Mouse (Mus musculus): Measurements from ENCODE around the gene Prrc2b.

Prrc2b gene

DNA sequence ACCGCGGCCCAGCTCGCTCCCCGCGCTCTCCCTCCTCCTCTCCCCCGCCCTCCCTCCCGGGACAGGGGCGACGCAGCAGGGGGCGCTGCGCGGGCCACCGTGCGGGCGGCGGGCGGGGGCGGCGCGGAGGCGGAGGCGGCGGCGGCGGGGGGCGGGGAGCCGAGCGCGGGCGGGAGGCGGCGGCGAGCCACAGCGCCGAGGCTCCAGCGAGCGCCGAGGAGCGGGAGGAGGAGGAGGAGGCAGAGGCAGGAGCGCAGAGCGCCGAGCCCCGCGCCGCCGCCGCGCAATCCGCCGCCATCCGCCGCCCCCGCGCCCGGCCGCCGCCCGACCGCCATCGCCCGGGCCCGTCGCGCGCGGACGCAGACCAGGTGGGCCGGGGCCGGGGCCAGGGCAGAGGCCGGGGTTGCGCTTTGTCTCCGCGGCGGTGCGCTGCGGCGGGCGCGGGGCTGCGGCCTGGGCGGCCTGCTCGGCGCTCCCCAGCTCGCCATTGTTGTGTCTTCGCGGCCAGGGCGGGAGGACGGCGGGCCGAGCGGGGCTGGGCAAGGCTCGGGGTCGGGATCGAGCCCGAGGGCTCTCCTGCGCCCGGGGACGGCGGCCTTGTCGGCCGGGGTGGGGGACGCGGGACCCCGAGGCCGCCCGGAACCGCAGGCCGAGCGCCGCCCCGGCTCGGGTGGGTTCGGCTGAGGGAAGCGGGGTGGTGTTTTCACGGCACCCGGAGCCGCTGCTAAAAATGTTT, at the start of gene Prrc2b:
Prrc2b (plus strand) TSS at position 159 of the 736 bp plus-strand sequence.
- DNase-seq (ENCODE audit: low read depth, low spot score): peak; percentile 33

DNA sequence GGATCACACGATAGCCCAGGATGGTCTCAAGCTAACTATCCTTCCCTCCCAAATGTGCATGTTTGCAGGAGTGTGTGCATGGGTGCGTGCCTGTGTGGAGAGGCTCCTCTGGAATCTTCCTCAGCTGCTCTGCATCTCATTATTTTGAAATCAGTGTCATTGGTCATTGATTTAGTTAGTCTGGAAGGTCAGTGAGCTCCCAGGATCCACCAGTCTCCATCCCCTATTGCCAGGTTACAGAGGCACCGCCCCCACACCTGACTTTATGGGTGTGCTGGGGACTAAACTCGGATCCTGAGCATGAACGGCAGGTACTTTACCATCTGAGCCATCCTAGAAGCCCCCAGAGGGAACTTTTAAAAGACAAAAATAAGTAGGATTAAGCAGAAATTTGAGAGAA, 47.9 kb upstream of the Prrc2b start:
- peak; percentile 61 for DNase-seq (ENCODE audit: low read depth, low spot score)

DNA sequence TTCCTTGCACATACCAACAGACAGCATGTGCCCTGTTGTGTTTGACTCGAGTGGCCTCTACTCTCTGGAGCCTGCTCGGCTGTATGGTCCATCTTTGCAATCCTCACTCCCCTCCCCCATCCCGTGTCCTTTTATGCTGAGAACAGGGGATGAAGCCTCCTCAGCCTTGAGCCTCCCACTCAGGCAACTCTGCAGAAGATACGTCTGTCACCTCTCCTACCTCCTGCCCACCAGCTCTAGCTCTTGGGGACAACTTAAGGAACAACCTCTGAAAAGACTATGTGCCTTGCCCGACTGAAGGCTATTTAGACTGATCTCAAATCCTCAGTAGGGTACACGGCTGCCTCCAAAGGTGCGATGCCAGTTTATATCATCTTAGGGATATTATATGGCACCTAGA, 47.3 kb upstream of the Prrc2b start:
- DNase-seq (ENCODE audit: low read depth, low spot score): no peak

DNA sequence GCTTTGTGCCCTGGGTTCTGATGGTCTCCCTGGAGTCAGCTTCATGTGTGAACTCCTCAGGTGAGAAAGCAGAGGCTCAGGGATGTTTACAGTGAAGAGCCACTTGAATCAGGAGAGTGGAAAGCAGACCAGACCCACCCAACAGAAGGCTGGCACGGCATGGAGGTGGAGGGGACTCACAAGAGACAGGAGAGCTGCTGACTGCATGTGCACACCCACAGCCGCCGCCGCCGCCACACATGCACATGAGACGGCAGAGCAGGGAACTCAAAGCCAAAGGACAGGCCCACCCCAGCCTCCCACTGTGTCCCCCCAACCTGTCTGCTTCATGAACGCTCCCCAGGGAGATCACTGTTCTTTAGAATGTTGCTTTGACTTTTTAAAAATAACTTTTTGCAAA, 46.8 kb upstream of the Prrc2b start:
- DNase-seq (ENCODE audit: low read depth, low spot score): no peak

DNA sequence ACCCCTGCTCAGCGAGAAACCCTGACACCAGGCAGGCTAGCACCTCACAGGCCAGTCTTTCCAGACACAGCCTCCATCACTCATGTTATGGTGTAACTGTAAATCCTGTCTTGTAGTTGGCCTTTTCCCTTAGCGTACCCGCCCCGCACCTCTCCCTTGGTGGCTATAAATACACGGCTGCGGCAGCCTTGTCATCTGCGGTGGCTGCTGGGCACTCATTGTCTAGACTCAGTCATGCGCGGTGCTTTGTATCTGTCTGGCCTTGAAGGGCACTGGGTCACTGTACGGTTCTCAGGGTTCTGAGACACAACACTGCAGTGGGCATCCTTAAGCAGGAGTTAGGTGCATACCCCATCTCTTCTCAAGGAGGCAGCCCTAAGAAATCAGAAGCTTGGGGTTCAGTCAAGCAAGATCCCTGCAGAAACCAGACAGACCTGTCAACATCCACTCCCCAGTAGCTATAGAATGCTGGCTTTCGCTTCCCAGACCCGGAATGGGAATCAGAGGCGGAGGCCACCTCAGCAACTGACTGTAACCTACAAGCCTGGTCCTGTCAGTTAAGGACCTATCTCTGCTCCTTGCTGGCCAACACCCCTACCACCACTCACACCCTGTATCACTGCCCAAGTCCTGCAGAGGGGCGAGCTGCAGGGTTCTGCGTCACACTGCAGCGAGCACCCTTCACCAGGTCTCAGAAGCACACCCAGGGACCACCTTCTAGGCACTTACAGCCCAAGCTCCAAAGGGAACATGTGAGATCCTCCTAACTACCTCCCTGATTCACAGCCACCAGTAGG, 45.6 kb upstream of the Prrc2b start:
- DNase-seq (ENCODE audit: low read depth, low spot score): peak; percentile 16

DNA sequence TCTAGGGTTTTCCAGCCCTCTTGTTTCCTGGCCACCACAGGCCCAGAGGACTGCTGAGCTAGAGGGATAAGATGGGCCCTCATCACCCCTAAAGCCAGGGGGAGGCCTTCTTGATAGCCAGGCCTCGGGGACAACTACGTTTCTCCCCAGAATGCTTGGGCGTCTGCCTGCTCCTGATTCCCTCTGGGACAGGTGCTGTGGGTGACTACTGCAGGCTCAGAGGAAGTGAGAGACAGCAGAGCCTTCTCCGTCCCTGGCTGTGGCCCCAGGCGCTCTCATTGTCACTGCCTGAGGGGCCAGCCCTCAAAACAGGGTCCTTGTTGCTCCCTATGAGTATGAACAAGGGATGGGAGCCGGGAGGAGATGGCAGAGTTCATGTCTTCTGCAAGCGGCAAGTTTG, 45.0 kb upstream of the Prrc2b start:
- DNase-seq (ENCODE audit: low read depth, low spot score): no peak

DNA sequence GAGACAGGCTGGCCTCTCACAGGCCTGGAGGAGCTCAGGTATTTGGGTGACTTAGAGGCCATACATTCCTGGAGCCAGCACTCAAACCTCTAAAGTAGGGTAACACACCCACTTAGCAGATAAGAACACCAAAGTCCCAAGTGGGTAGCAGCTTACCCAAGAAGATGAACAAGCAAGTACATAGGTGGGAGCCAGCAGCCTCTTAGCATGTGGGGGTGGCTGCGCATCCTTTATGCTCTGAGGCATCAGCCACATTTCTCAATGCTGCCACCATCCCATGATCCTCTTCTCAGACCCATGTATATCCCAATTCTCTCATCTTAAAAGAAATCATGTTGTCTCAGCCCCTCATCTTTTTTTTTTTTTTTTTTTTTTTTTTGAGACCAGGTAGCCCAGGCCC, 39.6 kb upstream of the Prrc2b start:
- no peak for DNase-seq (ENCODE audit: low read depth, low spot score)

DNA sequence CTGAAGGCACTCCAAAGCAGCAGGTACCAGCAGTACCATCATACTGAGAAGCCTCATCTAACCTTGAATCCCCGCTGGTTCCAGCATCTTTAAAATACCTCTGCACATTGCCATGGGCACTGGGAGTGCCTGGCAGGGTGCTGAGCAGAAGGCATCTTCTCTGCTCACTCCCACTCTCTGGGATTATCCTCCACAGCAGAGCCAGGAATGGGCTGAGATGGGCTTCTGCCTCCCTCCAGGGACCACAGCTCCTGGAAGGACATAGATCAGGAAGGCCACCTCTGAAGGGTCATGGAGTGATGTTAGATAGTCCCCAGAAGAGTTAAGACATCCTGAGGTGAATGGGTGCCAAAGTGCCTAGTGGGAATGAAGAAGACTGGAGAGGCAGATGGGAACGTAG, 38.3 kb upstream of the Prrc2b start:
- no peak for DNase-seq (ENCODE audit: low read depth, low spot score)

DNA sequence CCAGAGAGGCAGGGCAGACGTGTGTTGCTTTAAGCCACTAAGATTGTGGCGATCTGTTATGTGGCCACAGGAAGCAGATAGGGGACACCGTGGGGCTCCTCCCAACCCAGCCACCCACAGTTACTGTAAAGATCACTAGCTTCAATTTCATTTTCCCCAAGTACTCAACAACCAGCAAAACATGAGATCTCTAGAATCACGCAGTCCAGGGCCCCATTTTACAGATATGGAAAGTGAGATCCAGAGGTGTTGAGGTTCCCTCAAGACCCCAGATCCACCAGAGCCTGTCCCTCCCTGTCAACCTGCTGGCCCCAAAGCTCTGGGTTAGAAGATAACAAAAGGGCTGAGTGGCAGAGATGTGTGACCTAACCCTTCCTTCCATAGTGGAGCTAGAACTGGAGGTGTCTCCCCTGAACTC, 35.0 kb upstream of the Prrc2b start:
- DNase-seq (ENCODE audit: low read depth, low spot score): no peak

DNA sequence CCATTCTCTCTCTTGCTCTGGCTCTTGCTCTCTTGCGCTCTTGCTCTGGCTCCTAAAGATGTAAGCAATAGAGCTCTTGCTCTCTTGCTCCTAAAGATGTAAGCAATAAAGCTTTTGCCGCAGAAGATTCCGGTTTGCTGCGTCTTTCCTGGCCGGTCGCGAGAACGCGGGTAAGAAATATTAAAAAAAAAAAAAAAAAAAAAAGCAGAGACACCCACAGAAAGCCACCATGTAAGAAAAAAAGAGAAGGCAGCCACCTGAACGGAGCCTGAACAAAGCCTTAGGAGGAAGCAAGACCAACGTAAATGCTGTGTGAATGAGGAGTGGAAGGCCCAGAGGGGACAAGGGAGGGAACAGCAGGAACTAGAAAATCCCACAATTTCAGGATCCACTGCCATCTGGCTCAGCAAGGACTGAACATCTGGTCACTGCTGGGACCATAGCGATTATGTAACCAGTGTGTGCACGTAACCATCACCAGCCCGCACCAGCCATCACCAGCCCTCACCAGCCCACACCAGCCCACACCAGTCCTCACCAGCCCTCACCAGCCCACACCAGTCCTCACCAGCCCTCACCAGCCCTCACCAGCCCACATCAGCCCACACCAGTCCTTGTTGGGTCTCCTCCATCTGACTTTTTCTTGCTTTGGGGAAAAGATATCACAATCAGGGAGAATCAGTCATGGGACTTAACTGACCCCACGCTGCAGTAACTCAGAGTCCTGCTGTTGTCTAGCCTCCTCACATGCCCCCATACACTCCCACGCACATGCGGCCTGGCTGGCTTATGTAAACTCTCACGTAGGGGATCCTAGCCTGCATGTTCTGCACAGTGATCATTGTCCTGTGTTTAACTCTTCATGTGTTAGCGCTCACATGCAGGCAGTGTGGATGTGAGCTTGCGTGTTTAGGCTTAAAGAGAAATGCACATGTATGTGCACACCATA, 30.8 kb upstream of the Prrc2b start:
- no peak for DNase-seq (ENCODE audit: low read depth, low spot score)

DNA sequence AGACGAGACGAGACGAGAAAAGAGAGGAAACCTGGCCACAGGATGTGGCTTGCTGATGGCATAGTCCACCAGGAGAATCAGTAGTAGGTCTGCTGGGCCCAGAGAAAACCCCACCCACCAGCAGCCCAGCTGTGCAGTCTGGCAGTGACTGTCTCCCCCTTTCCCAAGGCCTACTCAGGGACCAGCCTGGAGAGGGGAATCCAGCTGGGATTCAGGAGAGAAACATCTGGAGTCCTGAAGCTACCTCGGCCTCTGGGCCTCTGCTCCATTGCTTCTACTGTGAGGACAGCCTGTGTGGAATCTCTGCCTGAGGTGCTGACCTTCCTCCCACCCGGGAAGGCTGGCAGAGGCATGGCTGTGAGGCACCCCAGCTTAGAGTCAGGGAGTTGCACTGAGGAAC, 29.7 kb upstream of the Prrc2b start:
- DNase-seq (ENCODE audit: low read depth, low spot score): no peak

DNA sequence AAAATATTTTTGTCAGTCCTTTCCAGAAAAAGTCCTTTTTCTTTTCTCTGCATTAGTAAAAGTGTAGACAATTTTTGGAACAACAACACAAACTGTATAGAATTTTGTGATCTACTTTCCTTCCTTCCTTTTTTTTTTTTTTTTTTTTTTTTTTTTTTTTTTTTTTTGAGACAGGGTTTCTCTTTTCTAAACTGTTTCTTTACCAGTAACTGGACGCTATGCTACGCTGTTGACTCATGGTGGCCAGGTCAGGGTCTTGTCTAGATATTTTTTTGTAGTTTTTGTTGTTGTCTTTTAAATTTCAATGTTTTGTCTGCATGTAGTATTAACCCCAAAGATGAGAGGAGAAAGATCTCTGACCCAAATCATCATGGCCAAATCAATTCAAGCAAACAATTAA, 29.1 kb upstream of the Prrc2b start:
- no peak for DNase-seq (ENCODE audit: low read depth, low spot score)

DNA sequence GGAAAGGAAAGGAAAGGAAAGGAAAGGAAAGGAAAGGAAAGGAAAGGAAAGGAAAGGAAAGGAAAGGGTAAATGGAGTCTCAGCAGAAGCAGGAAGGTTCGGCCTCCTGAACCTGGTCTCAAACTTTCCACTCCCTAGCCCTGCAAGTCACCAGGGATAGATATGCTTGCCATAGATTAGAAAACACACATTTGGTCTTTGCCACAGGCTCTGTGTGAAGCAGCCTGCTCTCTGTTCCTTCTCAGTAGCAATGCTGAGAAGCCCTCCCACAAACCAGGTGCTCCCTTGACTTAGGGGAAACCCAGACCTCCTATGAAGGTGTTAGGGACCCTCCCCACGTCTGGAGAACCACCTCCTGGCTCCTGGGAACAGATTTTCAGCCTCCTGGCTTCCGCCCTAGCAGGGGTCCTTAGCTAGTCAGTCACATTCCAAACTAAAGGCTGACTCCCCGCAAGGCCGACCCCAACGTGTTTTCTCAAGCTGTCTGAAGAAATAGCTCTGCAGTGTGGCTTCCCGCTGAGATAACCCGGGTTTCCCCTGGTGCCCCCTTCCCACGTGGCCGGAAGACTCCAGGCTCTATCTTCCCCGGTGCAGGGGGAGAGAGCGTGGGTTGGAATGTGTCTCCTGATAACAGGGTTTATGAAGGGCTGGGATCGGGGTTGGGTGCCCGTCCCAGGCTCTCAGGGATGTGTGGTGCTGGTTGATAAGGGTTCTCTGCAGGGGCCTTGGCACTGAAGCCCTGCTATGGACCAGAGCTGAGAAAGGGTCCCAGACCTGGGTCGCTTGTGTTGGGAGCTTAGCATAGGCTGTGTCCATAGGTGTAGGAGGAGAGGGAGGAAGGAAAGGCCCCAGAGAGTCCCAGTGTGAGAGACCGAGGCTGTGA, 23.0 kb upstream of the Prrc2b start:
- peak; percentile 21 for DNase-seq (ENCODE audit: low read depth, low spot score)

DNA sequence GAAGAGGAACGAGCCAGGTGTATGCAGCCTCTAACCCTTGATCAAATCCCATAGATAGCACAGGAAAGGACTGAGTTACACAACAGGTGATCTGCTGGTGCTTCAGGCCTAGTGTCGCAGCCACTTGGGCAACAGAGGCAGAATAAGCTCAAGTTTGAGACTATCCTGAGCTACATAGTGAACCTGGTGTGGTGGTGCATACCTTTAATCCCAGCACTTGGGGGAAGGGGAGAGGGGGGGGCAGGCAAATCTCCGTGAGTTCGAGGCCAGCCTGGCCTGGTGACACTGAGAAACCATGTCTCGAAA, 22.4 kb upstream of the Prrc2b start:
- DNase-seq (ENCODE audit: low read depth, low spot score): no peak

DNA sequence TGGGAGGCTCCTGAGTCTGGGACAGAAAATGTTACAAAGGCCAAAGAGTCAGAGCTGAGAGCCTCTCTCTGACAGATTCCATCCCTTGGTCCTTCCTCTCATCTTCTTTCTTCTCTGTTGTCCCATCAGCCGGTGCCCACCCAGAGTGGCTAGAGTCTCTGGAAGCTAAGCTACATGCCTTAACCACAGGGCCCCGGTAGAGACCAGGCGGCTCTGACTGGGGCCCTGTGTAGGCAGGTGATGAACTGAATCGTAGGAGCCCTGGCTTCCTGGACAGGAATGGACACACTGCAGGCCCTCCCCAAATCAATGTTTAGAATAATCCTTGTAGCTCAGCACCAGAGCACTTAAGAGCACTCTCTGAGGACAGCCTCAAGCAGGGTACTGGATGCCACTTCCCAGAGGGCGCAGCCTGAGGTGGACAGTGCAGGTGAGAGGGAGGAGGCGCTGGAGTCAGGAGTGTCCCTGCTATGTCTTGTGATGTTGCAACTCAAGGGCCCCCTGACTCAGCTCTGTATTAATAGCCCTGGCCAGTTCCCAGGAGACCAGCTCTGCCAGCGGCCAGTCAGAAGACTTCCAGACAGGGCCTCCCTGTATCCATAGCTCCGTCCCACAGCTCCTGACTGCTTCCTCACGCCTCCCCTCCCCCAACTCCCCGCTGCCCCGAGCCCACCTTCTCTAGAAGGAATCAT, 21.4 kb upstream of the Prrc2b start:
- no peak for DNase-seq (ENCODE audit: low read depth, low spot score)

DNA sequence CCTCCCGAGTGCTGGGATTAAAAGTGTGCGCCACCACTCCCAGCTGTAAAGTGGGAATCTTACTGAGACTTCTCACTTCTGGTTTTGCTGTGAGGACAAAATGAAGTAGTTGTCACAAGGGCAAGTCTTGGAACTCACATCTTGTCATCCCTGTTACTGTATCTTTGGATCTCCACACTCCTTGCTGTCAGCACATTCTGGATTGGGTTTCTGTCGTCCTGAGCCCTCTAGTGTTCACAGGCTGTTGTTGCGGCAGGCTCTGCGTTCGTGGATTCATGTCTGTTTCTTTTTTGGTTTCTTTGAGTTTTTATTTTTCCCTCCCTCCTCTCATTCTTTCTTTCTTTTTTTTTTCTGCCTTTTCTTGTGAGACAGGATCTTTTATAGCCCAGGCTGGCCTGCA, 20.4 kb upstream of the Prrc2b start:
- DNase-seq (ENCODE audit: low read depth, low spot score): peak; percentile 75

DNA sequence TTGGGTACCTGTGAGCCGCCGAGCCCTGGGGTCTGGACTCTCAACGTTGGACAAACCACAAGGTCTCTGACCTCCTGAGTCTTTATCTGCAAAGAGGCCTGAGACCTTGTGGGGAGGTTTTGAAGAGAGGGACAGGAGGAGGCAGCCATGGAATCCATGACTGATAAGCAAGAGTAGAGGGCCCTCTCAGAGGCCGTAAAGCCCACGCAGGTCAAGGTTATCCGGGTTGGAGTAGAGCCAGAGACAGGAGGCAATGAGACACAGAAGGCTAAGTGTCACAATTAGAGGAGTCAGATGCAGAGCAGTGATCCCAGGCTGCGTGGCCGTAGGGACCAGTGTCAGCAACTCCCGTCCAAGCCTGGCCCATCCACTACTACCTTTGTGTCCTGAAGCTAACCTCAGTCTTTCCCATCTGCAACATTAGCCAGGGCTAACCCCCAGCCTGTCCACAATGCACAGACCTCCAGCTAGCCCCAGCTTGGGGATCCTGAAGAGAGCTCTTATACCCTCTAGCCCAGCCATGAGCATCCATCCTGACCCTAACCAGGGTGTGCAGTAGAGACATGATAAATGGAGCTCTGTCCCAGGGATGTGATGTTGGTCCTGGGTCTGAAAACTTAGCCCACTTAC, 19.6 kb upstream of the Prrc2b start:
- no peak for DNase-seq (ENCODE audit: low read depth, low spot score)

DNA sequence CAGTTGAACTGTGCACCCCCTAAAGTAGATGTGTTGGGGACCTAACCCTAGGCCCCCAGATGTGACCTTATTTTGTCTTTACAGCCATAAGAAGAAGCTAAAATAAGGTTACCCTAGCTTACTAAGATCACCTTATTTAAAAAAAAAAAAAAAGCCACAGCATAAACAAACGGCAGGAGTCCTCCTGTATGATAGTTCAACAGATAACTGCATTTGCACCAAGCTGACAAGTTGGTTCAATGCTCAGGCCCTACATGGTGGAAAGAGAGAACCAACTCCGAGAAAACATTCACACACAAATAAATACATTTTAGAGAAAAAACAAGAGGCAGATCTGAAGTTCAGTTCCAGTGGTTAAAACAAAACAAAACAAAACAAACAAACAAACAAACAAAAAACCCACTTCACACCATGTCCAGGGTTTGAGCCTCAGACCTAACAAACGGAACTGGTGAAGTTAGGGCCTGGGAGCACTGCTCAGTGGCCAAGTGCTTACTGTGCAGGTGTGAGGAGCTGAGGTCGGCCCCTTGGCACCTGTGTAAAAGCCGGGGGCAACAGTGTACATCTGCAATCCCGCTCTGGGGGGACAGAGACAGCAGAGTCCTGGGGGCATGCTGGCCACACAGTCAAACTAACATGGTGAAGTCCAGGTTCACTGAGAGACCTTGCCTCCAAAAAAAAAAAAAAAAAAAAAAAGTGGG, 18.9 kb upstream of the Prrc2b start:
- DNase-seq (ENCODE audit: low read depth, low spot score): peak; percentile 13

DNA sequence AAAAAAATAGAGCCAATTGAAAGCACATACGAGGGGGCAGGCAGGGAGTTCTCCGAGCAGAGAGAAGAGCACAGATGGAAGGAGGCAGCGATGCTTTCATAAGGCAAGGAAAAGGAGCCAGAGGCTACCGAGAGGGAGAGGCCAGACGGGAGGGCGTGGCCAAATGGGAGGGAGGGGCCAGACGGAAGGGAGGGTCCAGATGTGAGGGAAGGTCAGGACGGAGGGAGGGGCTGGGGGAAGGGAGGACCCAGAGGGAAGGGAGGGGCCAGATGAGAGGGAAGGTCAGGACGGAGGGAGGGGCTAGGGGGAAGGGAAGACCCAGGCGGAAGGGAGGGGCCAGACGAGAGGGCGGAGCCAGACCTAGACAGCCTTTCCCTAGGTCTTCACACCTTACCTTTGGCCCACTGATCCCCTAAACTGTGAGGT, 18.3 kb upstream of the Prrc2b start:
- DNase-seq (ENCODE audit: low read depth, low spot score): peak; percentile 99
